Mouse (Mus musculus): ENCODE measurements around the gene Golm1.

GRCm38 (mm10) chr13:59642818-59643217 lies 32.8 kb downstream of the Golm1 start:
- TF ChIP-seq POLR2A (IDR thresholded peaks at IDR 0.05; ENCODE audit: extremely low read depth, insufficient read depth, low read length) (no peak), CTCF (IDR thresholded peaks at IDR 0.05; ENCODE audit: low read depth, low read length) (no peak)
